Mouse (Mus musculus): ENCODE data around the gene Plekhm3.

GRCm38 (mm10) chr1:64795284-64796040 is 161.2 kb downstream of the Plekhm3 start:
- no peak for TF ChIP-seq CTCF (IDR thresholded peaks at IDR 0.05; ENCODE audit: insufficient read depth, low read length)
- TF ChIP-seq POLR2A (IDR thresholded peaks at IDR 0.05; ENCODE audit: borderline replicate concordance, extremely low read depth, low read depth, low read length), result no peak

Data from lung, adult 2 months (tissue).